Mouse (Mus musculus) liver, embryonic 12.5 days (tissue): ENCODE measurements around the gene Rhbdl1. TPM values are rescaled to one million over a fixed set of nuclear protein-coding genes. Genes with fewer than 3 reads are reported as not detected.

ENCODE experiments used
- ATAC-seq: fragments of 200-750 bp; cut with Nextera tagmentation; 2 replicates; pipeline ENCODE4 v1.8.0; 2017; ENCODE audit warnings: moderate number of reproducible peaks, mild to moderate bottlenecking, moderate library complexity
- H3K27ac ChIP-seq: fragments of 300-500 bp; sonication (generic); 2 replicates; pipeline ENCODE4 v1.5.1; 2016; ENCODE audit warnings: mild to moderate bottlenecking
- H3K27me3 ChIP-seq: fragments of 300-500 bp; sonication (generic); replicated peaks from 2 replicates; pipeline ENCODE4 v1.6.1; 2016; ENCODE audit warnings: mild to moderate bottlenecking, moderate library complexity
- H3K36me3 ChIP-seq: fragments of 300-500 bp; sonication (generic); 2 replicates; pipeline ENCODE4 v1.6.1; 2016; ENCODE audit warnings: mild to moderate bottlenecking, moderate library complexity
- H3K4me1 ChIP-seq: fragments of 300-500 bp; sonication (generic); 2 replicates; pipeline ENCODE4 v1.6.1; 2016
- H3K4me2 ChIP-seq: fragments of 300-500 bp; sonication (generic); 2 replicates; pipeline ENCODE4 v1.6.1; 2016; ENCODE audit warnings: mild to moderate bottlenecking, moderate library complexity
- H3K4me3 ChIP-seq: fragments of 300-500 bp; sonication (generic); 2 replicates; pipeline ENCODE4 v1.5.1; 2016; ENCODE audit warnings: mild to moderate bottlenecking, moderate library complexity
- H3K9ac ChIP-seq: fragments of 300-500 bp; sonication (generic); 2 replicates; pipeline ENCODE4 v1.6.1; 2016; ENCODE audit warnings: mild to moderate bottlenecking, moderate library complexity
- H3K9me3 ChIP-seq: fragments of 300-500 bp; sonication (generic); replicated peaks from 2 replicates; pipeline ENCODE4 v1.6.1; 2016; ENCODE audit warnings: mild to moderate bottlenecking, moderate library complexity
- WGBS: fragments of 180-500 bp; shearing (Covaris S2); methylation state at CpG from one replicate; pipeline ENCODE4 v1.1.7; 2016; ENCODE audit not compliant: insufficient replicate concordance; 5-methylcytosine and 5-hydroxymethylcytosine counted together
- polyA plus RNA-seq: library from polyadenylated mRNA; unstranded; fragments of >200 nt; fragmentation: Nextera tagmentation; extraction: Ambion mirVana; gene quantifications from 2 replicates; pipeline ENCODE4 v1.2.1, GENCODE M21; 2016

The Rhbdl1 gene
- polyA plus RNA-seq, 1 experiment from 2014 or later: 0.80 TPM

DNA sequence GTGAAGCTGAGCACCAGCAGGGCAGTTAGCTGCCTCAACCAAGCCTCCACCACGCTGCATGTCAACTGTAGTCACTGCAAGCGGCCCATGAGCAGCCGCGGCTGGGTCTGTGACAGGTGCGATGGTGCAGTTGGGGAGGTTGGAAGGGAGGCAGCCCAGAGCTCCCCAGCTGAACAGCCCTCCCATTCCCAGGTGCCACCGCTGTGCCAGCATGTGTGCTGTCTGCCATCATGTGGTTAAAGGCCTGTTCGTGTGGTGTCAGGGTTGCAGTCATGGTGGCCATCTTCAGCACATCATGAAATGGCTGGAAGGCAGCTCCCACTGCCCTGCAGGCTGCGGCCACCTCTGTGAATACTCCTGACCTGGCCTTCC is 8.9 kb downstream of the Rhbdl1 start:
- peak overlapping the region; percentile 83 for H3K27ac ChIP-seq
- peak overlapping the region; percentile 89 for H3K4me2 ChIP-seq
- H3K36me3 ChIP-seq: peaks cover 57% of the 10 kb centered on the region
- no peaks in the 10 kb centered on the region for H3K9me3 ChIP-seq
- H3K4me1 ChIP-seq: peaks cover 73% of the 10 kb centered on the region
- no peak for ATAC-seq
- H3K4me3 ChIP-seq: peak overlapping the region; percentile 70
- WGBS: 71% methylated on average over 8 of the region's 8 CpGs
- H3K27me3 ChIP-seq: no peaks in the 10 kb centered on the region
- peak overlapping the region; percentile 79 for H3K9ac ChIP-seq

DNA sequence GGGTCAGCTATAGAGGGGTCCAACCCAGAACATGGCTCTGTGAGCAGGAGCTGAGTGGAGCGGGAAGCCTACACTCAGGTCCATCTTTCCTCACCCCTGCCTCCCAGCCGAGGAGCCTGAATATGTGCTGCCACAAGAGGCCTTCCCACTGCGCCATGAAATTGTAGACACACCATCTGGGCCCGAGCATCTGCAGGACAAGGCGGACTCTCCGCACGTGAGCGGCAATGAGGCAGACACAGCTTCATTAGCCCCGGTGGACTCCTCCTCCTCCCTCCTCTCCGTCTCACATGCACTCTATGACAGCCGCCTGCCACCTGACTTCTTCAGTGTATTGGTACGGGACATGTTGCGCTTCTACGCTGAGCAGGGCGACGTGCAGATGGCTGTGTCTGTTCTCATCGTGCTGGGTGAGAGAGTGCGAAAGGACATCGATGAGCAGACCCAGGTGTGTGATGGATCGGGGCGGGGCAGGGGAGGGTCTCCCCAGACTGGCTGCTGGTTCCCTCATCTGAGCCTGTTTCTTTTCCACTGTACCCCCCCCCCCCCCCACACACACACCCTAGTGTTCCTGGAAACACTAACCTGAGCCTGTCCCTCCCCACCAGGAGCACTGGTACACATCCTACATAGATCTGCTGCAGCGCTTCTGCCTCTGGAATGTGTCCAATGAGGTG is 9.4 kb downstream of the Rhbdl1 start:
- 84% methylated on average over 22 of the region's 22 CpGs for WGBS
- H3K4me3 ChIP-seq: no peak overlapping the region

DNA sequence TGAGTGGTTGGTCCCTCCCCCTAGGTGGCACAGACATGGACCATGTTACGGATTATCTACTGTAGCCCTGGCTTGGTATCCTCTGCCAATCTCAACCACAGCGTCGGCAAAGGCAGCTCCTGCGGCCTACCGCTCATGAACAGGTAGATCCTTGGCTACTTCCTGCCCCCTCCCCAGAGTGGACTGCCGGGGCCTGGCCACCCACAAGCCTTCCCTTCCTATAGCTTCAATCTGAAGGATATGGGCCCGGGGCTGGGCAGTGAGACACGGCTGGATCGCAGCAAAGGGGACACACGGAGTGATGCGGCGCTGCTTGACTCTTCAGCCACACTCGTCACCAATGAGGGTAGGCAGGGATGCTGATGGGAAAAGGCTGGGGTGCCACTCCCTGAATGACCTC is 10.1 kb downstream of the Rhbdl1 start:
- WGBS: 90% methylated on average over 13 of the region's 13 CpGs
- H3K9ac ChIP-seq: no peak overlapping the region
- no peaks in the 10 kb centered on the region for H3K9me3 ChIP-seq
- no peak overlapping the region for H3K4me2 ChIP-seq
- peaks cover 57% of the 10 kb centered on the region for H3K36me3 ChIP-seq
- ATAC-seq: no peak
- peaks cover 74% of the 10 kb centered on the region for H3K4me1 ChIP-seq
- no peak overlapping the region for H3K27ac ChIP-seq
- H3K4me3 ChIP-seq: no peak overlapping the region
- peaks cover 7% of the 10 kb centered on the region; the same call in 1 of the 2 replicates for H3K27me3 ChIP-seq

More for the DNA sequence above, 9.4 kb downstream of the Rhbdl1 start:
- Histone ChIP-seq H3K9ac (no peak overlapping the region), H3K4me1 (peaks cover 76% of the 10 kb centered on the region), H3K36me3 (peaks cover 57% of the 10 kb centered on the region), H3K27ac (peak overlapping the region; percentile 83), H3K27me3 (peaks cover under 1% of the 10 kb centered on the region; the same call in 1 of the 2 replicates), H3K4me2 (peak overlapping the region; percentile 89), H3K9me3 (no peaks in the 10 kb centered on the region)
- ATAC-seq: no peak

DNA sequence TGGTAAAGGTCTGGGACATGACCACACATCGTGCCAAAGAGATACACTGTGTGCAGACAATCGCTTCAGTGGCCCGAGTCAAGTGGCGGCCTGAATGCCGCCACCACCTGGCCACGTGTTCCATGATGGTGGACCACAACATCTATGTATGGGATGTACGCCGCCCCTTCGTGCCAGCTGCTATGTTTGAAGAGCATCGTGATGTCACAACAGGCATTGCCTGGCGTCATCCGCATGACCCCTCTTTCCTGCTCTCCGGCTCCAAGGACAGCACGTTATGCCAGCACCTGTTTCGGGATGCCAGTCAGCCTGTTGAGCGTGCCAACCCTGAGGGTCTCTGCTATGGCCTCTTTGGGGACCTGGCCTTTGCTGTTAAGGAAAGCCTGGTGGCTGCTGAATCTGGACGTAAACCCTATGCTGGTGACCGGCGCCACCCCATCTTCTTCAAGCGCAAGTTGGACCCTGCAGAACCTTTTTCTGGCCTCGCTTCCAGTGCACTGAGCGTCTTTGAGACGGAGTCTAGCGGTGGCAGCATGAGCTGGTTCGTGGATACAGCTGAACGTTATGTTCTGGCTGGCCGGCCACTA is 11.0 kb downstream of the Rhbdl1 start:
- peaks cover 17% of the 10 kb centered on the region for H3K27me3 ChIP-seq
- no peak overlapping the region for H3K9ac ChIP-seq
- H3K36me3 ChIP-seq: peaks cover 49% of the 10 kb centered on the region
- no peaks in the 10 kb centered on the region for H3K9me3 ChIP-seq
- 91% methylated on average over 27 of the region's 27 CpGs for WGBS
- no peak overlapping the region for H3K27ac ChIP-seq
- peaks cover 65% of the 10 kb centered on the region for H3K4me1 ChIP-seq
- H3K4me3 ChIP-seq: no peak overlapping the region
- ATAC-seq: no peak
- no peak overlapping the region for H3K4me2 ChIP-seq

DNA sequence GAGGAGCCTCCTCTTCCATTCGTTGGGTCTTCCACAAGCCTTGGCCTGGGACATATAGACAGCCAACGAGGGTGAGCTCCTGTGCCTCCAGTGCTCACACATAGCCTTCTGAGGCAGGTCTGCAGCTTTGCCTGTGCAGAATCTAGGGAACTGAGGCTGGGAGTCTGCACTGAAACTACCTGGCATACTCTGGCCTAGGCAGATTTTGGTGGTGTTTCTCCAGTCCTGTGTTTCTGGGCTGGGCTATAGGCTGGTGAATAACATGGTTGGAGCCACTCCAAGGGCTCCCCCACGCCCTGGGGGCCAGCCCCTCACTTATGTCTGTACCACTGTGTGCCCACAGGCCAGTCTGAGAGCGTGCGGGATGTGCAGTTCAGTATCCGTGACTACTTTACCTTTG is 11.8 kb downstream of the Rhbdl1 start:
- ATAC-seq: no peak
- Histone ChIP-seq H3K4me3 (peak overlapping the region; percentile 73), H3K9ac (peak overlapping the region; percentile 76), H3K9me3 (no peaks in the 10 kb centered on the region), H3K4me2 (peak overlapping the region; percentile 87), H3K27me3 (peaks cover 23% of the 10 kb centered on the region), H3K36me3 (peaks cover 41% of the 10 kb centered on the region), H3K4me1 (peaks cover 57% of the 10 kb centered on the region), H3K27ac (no peak overlapping the region)
- 83% methylated on average over 6 of the region's 6 CpGs for WGBS

DNA sequence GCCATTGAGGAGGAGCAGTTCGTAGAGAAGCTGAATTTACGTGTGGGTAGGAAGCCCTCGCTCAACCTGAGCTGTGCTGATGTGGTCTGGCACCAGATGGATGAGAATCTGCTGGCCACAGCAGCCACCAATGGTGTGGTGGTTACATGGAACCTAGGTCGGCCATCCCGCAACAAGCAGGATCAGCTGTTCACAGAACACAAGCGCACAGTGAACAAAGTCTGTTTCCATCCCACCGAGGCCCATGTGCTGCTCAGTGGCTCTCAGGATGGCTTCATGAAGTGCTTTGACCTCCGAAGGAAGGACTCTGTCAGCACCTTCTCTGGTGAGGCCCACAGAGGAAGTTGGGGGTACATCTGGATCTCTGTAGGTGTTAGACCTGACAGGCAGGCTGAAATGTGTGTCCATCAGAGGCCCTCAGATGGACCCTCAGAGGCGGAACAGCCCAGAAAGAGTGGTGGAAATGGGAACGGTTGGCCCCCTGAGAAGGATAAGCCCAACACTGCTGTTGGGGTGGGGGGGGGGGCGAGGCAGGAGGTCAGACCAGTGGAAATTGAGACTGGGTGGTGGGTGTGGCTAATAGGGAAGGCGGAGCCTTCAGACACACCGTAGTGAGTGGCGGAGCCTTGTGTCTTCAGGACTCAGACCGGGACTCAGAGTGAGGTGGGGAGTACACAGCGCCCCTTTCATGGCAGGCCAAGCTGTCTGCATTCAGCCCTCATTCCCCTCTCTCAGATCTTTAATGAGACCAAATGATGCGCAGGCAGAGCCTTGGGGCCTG is 12.5 kb downstream of the Rhbdl1 start:
- ATAC-seq: no peak; the same call in 1 of the 2 replicates
- 54% methylated on average over 16 of the region's 17 CpGs for WGBS
- Histone ChIP-seq H3K4me1 (peaks cover 52% of the 10 kb centered on the region), H3K27ac (peak overlapping the region; percentile 80), H3K4me2 (peak overlapping the region; percentile 87), H3K36me3 (peaks cover 34% of the 10 kb centered on the region), H3K9ac (peak overlapping the region; percentile 76), H3K4me3 (peak overlapping the region; percentile 73), H3K27me3 (peaks cover 31% of the 10 kb centered on the region), H3K9me3 (no peaks in the 10 kb centered on the region)

DNA sequence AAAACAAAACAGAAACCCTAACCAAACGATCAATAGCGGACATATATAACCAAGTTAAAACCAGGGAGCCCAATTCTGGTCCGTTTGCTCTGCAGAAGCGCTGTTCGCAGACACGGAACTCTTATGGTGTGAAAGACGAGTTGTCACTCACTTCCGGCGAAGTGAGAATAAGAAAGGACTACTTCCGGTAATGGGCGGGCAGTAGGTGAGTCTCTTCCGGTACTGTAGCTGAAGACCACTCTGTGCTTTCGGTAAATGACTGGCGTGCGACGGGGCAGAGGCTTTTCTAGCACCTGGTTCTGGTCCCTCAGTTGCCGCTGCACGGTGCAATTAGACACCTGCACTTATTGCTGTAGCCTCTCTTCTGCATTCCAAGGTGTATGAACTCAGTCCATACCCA is 13.6 kb downstream of the Rhbdl1 start, which contains the start of gene Wdr24:
TSS of gene Wdr24 (plus strand) at position 176 of the 400 bp plus-strand sequence.
- 1% methylated on average over 18 of the region's 18 CpGs for WGBS
- peak within 1 kb of the TSS; percentile 80 for H3K27ac ChIP-seq
- peak within 1 kb of the TSS; percentile 73 for H3K4me3 ChIP-seq

DNA sequence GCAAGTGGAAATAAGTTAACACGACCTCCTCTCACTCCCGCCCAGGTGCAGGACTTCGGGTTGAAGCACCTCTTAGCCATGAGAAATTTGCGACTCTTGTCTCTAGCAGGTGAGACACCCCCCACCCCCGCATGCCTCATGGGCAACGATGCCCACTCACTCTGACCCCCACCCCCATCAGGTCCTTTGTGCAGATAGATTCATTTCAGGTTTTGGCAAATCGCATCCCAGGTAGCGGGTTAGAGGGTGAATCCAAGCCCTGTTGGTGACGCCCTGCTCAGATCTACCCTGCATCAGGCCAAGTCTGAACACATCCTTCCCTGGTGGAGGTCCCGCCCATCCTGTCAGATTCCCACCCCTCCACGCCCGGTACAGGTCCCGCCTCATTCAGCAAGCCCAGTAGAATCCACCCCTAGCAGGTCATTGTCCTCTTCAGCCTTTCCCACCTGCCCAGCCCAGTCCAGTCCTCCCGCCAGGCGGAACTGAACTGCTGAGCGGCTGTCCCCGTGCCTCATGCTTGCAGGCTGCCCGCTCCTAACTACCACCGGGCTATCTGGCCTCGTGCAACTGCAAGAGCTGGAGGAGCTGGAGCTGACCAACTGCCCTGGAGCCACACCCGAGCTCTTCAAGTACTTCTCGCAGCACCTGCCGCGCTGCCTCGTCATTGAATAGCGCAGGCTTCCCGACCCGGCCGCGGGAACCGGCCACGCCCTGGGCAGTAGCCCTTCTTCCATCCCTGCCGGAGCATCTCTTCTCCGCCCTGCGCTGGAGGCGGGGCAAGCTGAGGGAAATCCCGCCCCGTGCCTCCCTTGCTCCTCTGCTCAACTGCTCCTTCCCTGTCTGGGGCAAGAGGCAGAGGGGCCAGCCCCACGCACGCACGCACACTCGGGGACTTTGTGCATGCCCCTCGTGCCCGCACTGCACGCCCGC is 18.0 kb downstream of the Rhbdl1 start:
- H3K4me1 ChIP-seq: peaks cover 17% of the 10 kb centered on the region
- no peaks in the 10 kb centered on the region for H3K9me3 ChIP-seq
- H3K4me3 ChIP-seq: peak overlapping the region; percentile 22
- WGBS: 4% methylated on average over 46 of the region's 46 CpGs
- peaks cover 84% of the 10 kb centered on the region for H3K27me3 ChIP-seq
- ATAC-seq: peak; percentile 45
- H3K4me2 ChIP-seq: peak overlapping the region; percentile 44
- H3K27ac ChIP-seq: no peak overlapping the region
- no peak overlapping the region for H3K9ac ChIP-seq
- no peaks in the 10 kb centered on the region for H3K36me3 ChIP-seq

More for the DNA sequence above, 13.6 kb downstream of the Rhbdl1 start, which contains the start of gene Wdr24:
- Histone ChIP-seq H3K4me1 (peaks cover 49% of the 10 kb centered on the region), H3K9me3 (no peaks in the 10 kb centered on the region), H3K4me2 (peak within 1 kb of the TSS; percentile 87), H3K36me3 (peaks cover 33% of the 10 kb centered on the region), H3K27me3 (peaks cover 42% of the 10 kb centered on the region), H3K9ac (peak within 1 kb of the TSS; percentile 76)
- ATAC-seq: peak; percentile 73; the same call in 1 of the 2 replicates

DNA sequence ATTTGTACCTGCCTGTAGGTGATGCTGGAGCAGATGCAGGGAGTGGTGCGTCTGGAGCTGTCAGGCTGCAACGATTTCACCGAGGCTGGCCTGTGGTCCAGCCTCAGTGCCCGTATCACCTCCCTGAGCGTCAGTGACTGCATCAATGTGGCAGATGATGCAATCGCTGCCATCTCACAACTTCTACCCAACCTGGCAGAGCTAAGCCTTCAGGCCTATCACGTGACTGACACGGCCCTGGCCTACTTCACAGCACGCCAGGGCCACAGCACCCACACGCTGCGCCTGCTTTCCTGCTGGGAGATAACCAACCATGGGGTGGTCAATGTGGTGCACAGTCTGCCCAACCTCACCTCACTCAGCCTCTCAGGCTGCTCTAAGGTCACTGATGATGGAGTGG is 19.4 kb downstream of the Rhbdl1 start:
- WGBS: 67% methylated on average over 11 of the region's 11 CpGs
- Histone ChIP-seq H3K27ac (no peak overlapping the region), H3K27me3 (peaks cover 97% of the 10 kb centered on the region), H3K9me3 (no peaks in the 10 kb centered on the region), H3K9ac (no peak overlapping the region), H3K4me3 (no peak overlapping the region), H3K4me1 (peaks cover 10% of the 10 kb centered on the region), H3K36me3 (no peaks in the 10 kb centered on the region), H3K4me2 (no peak overlapping the region)
- ATAC-seq: no peak

DNA sequence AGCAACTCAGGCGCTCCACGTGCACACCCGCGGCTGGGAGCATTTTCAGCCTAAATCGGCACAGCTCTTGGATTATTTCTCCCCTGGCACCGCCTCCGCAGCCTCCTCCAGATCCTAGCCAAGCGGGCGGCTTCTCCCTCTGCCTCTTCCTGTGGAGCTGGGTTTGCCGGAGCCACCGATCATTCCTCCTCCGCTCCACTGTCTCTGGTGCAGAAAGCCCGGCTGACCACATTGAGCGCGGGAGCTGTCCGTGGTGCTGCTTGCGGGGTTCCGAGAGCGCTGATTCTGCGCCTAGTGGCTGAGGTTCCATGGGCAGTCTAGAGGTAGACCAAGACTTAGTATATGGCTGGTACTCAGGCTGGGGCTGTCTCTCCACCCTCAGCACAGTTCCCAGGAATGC is 23.6 kb downstream of the Rhbdl1 start:
- WGBS: 2% methylated on average over 20 of the region's 20 CpGs
- Histone ChIP-seq H3K36me3 (no peaks in the 10 kb centered on the region), H3K27ac (no peak overlapping the region), H3K4me2 (no peak overlapping the region), H3K9me3 (no peaks in the 10 kb centered on the region), H3K27me3 (peaks cover 98% of the 10 kb centered on the region), H3K4me3 (no peak overlapping the region), H3K9ac (no peak overlapping the region), H3K4me1 (peaks cover 13% of the 10 kb centered on the region)
- no peak for ATAC-seq

DNA sequence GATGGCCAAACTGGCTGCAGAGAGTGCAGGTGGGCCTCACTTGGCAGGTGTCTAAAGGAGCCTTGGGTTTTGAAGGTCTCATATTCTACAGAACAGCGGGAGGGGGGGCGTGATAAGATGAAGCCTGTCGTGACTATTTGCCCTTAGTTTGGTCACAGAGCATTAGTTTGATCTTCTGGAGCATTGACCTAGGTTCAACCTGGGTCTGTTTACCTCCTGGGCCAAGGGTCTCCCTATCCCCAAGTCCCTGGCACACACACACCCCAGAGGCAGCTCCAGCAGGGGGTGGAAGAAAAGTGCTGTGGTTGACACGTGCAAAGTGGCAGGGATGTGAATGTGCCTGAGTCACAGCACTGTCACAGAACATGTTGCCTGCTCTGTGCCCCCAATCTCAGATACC is 26.2 kb downstream of the Rhbdl1 start:
- 52% methylated on average over 4 of the region's 4 CpGs for WGBS
- Histone ChIP-seq H3K9me3 (no peaks in the 10 kb centered on the region), H3K27ac (no peak overlapping the region), H3K4me3 (no peak overlapping the region), H3K27me3 (peaks cover 97% of the 10 kb centered on the region), H3K9ac (no peak overlapping the region), H3K4me1 (peaks cover 14% of the 10 kb centered on the region), H3K36me3 (no peaks in the 10 kb centered on the region), H3K4me2 (no peak overlapping the region)
- no peak for ATAC-seq
